Mouse (Mus musculus) kidney, postnatal 4 days (tissue): Measurements from ENCODE around the gene Fntb.
"Not testable (repeated sequence)": the region's sequence is repeated elsewhere in the genome, so short reads cannot be mapped to it uniquely, and the experiment has no call there.

Source experiments
- DNase-seq, 2 experiments: peaks; one replicate each; pipeline ENCODE4 v3.0.0; 2021; ENCODE audit warnings: mixed read lengths in 2 of 2

Fntb gene

DNA sequence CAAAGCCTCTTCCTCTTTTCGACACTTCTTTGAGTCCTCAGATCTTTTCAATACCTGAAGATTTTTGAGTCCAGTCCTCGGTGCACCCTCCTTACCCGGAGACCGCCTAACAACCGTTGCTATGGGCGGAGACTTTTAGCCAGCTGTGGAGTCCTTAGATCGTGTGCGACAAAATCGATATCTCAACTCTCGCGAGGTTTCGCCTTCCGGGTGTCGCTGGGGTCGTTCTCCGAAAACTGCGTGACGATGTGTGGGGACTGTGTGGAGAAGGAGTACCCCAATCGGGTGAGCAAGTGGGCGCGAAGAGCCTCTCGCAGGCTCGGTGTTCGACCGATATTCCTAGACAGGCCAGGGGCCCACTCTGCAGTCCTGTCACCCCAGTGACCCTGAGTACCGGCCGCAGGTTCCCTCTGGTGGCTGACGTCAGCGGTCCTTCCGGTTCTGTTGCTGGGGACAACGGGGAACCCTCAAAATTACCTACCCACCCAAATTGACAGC lies at the start of gene Fntb, which contains the start of gene Churc1:
Gene Fntb (plus strand): TSS at position 236 of the 498 bp plus-strand sequence.
Gene Churc1 (plus strand): TSS at position 185 of the 498 bp plus-strand sequence.
- DNase-seq = peak; percentile 92 to 95

DNA sequence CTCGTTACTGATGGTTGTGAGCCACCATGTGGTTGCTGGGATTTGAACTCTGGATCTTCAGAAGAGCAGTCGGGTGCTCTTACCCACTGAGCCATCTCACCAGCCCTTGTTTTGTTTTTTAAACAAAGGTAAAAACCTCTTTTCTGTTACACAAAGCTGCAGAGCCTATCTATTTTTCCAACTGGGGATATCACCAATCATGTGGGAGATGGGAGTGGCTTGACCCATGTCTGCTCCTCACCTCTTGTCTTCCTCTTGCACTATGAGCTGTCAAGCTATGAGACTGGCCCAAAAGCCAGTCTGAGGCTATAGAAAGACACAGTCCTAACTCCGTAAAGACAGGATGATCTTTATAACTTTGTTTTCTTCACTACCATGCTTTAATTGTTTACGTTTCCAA lies 47.0 kb upstream of the Fntb start:
- DNase-seq = no peak

DNA sequence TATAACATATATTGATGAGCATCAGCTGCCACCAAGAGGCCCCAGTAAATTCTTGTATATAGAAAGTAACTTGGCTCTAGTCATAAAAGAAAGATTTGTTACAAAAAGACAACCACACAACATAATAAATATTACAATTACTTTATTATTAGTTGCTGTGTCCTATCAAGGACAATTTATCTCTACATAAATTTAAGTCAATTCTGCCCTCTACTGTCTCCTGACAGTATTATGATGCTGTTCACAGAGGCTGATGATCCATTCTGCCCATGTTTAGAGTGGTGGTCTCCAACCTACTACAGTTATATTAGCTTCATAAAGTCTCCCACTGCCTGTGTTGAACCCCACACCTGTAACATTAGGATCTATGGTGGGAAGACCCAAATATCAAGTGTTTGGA lies 44.8 kb upstream of the Fntb start:
- no peak for DNase-seq

DNA sequence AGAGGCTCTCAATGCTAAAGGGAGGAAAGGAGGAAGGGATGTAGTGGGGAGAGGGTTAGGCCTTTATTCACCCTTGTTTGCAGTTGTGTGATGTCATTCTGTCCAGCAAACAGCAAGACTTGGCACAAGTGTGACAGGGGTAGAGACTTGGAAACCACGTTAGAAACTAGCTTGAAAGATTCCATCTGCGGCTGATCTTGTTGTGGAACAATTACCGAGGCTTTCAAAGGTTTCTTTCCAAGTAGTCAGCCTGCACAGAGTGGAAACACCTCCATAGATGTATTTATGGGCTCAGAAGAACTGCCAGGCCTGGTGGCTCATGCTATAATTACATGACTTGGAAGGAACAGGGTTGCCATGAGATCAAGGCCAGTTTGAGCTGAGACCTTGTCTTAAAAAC lies 43.4 kb upstream of the Fntb start:
- no peak for DNase-seq

DNA sequence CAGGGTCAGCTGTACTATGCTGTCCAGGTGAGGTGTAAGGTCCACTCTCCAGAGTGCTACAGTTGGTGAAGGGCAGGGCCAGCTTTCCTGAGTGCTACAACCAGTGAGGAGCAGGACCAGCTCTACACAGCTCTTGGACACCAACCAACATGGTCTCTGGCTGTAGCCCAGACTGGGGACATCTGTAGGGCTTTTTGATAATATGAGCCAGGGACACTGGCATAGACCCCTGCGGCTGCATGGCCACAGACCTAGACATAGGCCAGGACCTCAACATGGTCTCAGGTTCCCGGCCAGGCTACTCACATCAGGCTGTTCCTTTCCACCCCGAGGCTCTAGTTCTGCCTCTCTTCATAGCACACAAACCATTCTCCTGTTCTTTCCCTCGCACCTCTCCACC lies 37.4 kb upstream of the Fntb start:
- DNase-seq = no peak

DNA sequence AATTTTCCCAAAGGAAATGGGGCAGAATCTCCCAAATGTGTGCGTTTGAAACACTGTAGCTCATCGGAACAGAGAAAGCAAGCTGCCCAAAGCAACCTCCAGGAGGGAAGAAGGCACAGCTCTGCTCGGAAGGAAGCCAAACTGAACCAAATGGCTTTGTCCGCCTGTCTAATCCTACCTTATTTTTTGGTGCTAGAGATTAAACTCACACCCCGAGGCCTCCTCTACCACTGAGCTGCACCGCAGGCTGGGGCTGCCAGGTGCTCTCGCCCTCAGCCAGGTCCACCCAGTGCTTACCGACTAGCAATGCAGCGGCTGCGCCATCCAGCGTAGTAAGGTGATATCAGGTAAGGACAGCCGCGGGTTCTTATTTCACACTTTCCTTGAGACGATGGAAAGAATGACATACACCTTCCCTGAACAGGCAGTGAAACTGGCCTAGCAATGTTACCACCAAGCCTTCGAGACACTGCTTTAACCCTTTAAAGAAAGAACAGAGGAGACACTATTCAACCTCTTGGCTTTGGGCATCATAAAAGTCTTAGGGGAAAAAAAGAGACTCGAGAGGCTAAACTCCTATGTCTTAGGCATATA lies 14.4 kb upstream of the Fntb start:
- no peak for DNase-seq

DNA sequence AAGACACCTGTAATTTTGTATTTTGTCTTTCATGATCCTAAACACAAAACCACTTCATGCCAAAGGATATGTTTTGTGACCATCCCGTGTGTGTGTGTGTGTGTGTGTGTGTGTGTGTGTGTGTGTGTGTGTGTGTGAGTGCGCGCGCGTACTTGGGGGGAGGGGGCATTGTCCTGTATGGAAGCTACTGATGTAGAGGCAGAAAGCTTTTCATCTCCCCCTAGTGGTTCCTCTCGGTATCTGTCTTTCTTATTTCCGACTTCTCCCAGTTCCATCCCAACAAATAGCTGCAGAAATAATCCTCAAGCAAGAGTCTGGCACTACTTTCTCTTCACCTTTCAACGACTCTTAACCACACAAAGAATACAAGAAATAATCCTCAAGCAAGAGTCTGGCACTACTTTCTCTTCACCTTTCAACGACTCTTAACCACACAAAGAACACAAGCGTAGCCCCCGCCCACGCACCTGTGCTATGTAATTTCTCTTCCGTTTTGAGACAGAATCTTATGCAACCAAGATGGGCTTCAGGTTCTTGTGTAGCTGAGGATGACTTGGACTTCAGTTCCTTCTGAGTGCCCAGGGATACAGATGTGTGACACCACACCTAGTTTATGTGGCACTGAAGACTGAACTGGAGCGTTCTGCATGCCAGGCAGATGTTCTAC lies 12.6 kb upstream of the Fntb start:
- DNase-seq = peak; percentile 41 to 52

DNA sequence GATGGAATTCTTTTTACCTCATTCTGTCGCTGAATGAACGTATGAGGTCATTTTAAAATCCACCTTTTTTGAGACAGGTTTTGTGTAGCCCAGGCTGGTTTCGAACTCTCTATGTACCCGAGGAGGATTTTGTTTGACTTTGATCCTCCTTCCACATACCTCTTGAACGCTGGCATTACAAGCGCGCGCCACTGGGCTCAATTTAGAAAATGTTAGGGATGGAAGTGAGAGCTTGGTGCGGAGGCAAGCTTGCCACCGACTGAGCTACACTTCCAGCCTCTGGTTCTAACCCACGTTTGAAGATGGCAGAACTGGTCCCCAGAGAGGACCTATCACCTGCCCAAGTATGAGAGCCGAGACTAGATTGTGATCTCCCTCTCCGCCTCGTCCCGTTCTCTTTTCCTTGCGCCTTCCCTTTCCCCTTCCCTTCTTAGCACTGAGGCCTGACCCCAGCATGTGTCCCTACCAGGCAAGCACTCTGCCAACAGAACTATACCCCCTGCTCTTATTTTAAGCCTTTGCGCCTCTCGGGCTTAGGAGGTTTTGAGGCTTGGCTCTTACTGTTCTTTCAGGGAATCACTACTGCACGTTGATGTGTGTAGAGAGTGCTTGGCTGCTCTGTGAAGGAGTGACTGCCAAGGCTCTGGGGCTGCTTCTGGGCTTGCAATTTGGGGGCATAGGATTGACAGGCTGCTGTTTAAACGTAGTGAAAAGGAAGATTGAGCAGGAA lies 677 bp downstream of the Fntb start:
- DNase-seq = peak in 1 of 2 experiments; percentile 19

DNA sequence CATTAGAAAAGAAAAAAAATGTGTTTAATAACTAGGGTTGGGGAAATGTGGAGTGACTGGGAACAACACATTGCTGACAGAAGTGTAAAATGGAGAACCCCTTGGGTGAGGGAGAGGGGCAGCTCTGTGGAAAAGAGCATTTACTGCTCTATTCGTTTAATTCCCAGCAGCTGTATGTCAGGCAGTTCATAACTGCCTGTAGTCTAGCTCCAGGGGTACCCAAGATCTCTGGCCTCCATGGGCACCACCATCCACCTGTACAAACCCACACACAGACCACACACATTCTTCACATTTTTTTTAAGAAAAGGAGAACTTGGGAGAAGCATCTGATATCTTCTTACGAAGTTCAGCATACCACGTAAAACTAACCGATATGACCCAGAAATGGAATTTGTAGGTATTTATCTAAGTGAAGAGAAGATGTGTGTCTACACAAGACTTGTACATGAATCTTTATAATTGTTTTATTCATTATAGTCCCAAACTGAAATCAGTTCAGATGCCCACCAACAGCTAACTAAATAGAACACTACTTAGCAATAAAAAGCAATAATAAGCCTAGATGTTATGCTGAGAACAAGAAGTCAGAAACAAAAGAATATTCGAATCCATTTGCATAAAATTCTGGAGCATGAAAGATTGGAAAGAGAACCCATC lies 5.6 kb downstream of the Fntb start:
- no peak for DNase-seq

DNA sequence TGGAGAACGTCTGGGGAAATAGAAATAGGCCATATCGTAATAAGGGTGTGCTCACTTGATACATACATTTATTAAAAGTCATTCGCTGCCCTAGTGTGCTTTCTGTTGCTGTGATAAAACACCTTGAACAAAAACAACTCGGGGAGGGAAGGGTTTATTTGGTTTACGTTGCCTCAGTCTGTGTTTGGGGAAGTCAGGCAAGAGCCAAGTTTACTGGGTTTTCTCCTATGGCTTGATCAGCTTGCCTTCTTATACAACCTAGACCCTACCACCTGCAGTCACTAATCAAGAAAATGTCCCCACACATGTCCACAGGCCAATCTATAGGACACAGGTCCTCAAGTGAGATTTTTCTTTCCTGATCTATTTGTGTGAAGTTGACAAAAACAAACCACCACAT lies 6.2 kb downstream of the Fntb start:
- DNase-seq = no peak

DNA sequence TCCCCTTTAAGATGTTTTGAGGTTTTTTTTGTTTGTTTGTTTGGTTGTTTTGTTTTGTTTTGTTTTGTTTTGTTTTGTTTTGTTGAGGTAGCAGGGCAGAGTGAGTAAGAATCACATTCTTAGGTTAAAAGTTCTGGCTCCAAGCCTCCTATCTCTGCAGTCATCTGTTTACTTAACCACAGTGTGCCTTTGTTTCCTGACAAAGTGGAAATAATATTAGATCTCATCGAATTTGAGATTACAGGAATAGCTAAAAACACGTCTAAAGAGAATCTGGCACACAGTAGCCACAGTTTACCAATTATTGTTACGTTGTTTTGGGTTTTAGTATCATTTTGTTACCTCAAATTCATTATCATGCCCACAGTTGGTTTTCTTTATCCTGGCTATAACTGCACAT lies 9.3 kb downstream of the Fntb start:
- no peak for DNase-seq

DNA sequence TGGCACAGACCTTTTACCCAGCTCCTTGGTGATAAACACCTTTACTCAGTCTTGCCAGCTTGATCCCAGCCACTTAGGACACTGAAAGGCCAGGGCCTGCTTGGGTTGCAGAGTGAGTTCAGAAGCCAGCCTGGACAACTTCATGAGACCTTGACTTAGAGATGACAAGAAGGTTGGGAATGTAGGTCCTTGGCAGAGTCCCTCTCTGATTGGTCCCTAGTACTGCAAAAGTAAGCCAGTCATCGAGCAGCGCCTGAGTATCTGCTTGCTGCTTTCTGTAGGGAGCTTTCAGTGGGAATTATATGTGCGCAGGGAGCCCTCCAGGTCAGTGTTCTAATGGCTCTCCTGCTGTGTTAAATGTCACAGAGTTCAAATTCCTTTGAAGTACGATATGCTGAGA lies 9.7 kb downstream of the Fntb start:
- DNase-seq = no peak

DNA sequence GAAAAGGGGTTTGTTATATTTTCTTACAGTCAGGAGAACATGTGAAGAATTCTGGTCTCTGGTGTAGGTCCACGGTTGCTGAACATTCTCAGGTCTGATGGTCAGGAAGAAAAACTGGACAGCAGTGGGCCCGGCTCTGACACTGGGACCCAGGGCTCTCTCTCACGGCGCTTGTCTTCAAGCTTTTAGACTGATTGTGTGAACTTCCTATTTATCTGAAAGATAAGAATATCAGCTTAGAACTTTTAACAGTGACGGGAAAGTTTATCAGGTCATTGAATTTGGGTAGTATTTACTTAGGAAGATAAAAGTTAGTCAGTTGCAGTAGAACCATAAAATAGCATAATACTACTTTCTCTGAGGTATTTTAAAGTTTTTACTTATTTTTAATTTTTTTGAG lies 11.5 kb downstream of the Fntb start:
- no peak for DNase-seq

DNA sequence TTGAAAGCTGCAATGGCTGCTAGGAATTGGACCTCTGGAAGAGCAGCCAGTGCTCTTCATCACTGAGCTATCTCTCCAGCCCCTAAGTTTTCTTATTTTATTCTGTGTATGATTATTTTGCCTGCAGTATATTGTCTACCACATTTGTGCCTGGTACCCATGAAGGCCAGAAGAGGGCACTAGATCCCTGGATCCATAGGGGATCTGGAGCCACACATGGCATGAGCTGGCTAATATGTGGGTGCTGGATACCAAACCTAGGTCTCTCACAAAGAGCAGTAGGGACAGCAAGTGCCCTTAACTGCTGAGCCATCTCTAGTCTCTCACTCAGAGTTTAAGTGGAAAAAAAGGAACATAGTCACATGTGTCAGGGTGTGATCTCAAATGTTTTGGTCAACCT lies 12.5 kb downstream of the Fntb start:
- no peak for DNase-seq

DNA sequence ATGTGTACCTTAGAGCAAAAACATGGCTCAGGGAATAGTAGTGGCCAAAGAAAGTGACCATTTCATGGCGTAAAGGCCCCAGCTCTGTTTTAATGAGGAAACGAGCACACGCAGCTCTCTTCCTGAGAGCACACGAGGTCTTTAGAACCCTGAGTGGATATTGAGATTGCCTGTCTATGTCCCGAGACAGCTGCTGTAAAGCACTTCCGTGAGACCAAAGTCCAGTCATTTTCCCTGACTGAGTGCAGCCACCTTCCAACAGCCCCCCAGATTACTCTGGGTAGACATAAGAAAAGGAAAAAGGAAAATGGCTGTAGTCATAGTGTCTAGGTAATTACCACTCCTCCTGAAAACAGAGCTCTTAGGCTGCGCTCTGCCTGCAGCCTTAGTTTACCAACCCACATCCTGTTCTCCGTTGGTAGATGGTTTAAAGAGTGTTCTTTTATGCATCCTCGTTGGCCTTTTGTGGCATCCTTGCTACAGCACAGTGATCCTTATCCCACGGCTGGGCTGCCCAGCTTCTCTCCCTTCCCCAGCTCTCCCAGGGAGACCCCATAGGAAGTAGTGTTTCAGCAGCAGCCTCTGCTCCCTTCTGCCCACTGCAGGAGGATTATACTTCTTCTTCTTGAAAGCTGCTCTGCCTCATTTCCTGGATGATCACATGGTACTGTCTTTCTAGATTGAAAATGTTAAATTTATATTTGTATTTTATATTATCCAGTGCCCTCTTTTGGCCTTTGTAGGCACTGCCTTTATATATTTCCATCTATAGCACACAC lies 13.1 kb downstream of the Fntb start:
- no peak for DNase-seq

DNA sequence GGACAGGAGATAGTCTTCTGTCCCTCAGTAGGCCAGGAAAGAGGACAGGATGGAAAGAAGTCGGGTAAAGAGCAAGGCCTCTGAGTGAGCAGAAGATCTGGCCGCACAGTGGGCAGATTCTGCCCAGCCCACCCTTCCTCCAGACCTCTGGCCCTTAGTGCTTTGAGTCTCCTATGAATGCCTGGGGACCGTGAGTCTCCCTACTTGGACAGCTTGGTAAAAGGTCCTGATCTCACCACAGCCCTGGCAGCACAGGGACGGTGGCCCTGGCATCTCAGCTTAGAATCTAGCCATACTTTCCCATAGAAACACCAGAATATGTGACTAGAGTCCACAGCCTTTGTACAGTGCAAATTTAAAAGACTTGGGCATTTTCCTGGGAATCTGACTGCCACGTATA lies 14.6 kb downstream of the Fntb start:
- DNase-seq = no peak

DNA sequence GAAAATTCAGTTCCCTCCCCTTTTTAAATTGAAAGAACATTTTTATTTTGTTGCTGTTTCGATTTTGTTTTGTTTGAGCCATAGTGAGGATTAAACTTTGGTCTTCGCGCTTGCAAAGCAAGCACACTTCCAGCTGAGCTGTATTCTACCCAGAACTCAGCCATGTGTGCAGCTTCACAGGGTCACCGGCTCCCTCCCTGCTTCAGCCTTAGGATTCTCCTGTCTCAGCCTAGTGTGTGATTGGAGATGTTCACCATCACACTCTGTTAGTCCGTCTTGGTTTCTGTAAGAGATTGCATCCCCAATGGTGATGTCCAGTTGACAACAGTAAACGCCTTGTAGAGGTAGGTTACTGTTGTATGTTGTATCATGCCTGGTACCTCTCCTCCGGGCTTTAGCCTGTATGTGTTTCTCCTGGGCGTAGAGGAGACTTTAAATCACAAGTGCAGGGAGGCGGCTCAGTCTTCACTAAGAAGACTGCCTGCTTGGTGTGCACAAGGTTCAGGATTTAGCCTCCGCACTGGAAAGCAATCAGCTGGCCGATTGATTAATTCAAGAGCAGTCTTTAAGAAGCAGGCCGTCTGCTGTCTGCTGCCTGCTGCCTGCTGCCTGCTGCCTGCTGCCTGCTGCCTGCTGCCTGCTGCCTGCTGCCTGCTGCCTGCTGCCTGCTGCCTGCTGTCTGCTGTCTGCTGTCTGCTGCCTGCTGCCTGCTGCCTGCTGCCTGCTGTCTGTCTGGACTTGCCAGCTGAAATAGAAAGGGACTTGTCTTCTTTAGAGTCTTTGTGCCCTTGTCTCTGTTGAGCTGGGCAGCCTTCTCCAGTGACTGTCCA lies 15.5 kb downstream of the Fntb start:
- no peak for DNase-seq

DNA sequence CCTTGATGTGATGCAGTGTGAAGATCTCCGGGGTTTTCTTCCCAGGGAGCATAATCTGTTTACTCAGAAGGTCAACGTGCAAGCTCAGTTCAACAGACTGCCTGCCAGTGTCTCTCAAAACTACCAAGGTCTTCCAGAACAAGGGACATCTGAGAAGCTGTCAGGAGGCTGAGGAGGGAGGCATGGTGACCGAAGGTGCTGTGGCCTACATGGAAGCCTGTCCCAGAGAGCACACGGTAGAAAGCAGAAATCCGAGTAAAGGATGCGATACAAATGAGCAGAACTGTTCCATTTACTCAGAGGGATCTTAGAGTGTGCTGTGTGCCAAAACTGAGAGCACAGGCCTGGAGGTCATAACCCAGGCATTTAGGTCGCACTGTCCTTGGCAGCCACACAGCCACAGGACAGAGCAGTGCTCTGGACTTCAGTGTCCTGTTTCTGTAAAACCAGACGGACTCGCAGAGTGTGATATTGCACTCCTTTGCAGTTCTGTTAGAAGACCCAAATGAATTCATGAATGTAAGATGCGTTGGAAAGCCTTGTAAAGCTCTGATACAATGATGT lies 18.7 kb downstream of the Fntb start:
- DNase-seq = no peak

DNA sequence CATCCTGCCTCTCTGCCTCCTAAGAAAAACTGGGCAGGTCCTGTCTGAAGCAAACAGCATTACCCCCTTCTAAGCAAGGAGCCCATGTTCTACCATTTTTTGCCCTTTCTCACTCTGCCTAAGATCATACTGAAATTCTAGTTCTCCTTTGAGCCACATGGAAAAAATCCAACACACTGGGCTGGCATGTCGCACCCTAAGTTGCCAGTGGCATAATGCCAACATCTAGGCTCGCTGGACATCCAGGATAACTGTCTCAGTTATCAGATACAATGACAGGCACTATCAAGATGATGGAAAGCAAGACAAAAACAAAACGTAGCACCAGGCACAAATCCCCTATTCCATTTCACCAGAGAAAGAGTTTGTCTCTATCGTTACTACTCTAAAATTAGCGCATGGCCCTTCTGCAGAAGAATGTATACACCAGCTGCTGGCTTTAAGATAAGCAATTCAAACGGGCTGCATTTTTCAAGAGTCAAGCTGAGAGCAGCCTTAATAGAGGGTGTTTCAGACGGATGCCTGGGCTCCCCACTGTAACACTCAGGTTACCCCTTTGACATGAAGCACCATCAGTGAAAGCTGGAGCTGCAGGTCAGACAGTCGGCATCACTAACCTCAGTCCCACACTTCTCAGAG lies 25.2 kb downstream of the Fntb start:
- DNase-seq = no peak

DNA sequence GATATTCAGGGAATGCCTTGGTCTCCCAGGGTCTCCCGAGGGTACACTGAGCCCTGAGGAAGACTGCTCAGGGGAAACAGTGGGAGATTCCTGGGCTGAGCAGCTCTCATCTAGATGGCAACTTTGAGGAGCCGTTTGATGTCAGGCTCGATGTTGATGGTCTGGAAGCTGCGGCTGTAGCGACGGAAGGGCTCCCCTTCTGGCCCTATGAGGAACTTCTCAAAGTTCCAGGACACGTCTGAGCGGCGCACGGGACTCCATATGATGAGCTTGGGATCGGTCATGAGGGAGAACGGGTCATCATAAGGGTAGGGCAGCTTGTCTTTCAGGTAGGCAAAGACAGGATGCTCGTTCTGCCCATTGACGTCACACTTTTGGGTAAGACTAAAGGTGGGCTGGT lies 27.2 kb downstream of the Fntb start:
- DNase-seq = not testable (repeated sequence)

DNA sequence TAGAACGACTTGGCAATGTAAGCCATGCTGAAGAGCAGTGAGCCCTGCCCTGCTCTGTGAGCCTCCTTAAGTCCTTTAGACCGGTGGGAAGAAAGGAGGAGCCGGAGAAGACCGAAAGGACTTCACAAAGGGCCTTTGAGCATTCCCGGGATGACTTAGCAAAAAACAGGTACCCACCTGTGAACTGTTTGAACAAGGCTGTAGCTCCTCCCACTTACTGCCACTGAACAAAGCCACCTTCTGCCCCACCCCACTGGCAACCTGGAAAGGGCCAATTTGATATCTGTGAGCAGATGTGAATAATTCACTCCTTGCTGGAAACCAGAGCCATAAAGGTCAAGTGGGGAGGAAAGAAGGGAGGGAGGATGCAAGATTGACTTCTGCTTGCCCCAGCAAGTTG lies 30.0 kb downstream of the Fntb start, which contains the start of gene Gpx2:
Gene Gpx2 (minus strand): TSS at position 205 of the 400 bp plus-strand sequence.
- DNase-seq = no peak
